Mouse (Mus musculus): ENCODE data around the gene Rbm4.
"Not testable (repeated sequence)": the region's sequence is repeated elsewhere in the genome, so short reads cannot be mapped to it uniquely, and the experiment has no call there.

Rbm4 gene

DNA sequence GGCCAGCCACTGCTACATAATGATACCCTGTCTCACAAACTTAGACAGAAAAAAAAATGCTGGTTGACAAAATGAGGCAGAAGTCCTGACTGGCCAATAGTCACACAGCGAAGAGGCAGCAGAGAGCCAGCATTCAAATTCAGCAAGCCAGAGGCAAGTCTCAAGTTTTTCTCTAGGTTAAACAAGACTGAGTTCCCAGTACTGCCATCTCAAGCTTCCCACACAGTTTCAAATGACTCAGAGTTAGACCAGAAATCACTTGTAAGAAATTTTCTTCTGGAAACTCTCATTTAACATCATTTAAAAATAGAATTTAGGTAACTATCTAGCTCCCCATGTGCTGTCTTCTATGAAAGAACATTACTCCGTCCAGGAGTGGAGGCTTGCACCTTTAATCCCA lies 4.1 kb upstream of the Rbm4 start:
- no peak for DNase-seq (ENCODE audit: low spot score in 2 of 2)

DNA sequence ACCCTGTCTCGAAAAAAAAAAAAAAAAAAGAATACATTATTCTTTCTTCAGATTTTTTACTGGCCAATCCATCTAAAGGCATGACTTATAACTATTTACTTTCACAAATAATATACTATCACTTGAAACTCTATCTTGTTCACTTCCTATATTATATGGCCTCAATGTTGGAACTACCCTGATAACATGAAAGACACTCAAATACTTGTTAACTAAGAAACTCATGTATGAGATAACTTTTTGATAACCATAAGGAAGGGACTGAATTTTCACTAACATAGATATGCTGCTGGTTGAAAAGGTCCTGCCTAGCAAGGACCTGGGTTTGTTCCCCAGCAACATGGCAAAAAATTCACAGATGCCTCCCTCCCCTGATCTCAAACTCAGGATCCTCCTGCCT lies 2.2 kb upstream of the Rbm4 start:
- DNase-seq (ENCODE audit: low spot score in 2 of 2): no peak

DNA sequence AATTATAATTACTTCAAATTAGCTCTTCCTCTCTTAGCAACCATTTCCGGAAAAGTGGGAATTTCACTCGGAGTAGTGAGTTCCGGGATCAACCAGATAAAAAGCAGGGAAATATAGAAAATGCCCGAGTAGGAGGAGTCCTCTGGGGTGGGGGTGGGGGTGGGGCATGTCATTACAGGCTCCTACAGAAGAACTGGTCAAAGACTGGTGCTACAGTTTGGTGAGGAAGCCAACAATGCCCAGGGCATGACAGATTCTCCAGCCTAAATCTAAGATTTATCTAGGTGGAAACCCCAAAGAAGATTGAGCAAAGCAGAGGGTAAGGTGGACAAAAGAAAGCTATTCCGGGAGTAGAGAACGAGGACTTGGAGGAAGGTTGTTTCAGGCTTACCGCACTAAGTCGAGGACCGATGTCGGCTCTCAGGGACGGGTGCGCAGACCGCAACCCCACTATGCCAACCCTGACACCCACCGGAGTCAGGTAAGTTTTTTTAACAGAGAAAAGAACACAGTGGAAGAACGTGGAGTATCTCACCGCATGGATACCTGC lies 345 bp downstream of the Rbm4 start:
- no peak for DNase-seq (ENCODE audit: low spot score in 2 of 2)

DNA sequence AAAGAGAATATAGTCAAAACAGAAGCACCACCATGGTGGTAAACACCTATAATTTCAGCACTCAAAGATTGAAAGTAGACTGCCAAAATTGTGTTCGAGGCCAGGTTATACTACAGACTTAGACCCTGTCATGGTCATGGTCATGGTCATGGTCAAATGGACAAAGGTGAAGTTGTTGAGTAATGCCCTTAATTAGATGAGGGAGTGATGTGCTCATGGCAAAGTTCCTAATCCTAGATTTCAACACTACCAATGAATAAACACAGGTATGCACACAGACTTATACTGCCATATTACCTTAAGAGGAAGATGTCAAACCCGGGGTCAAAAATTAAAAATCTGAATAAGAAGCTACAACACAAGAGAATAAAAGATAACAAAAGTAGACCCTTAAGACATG lies 7.4 kb downstream of the Rbm4 start:
- no peak for DNase-seq (ENCODE audit: low spot score in 2 of 2)

DNA sequence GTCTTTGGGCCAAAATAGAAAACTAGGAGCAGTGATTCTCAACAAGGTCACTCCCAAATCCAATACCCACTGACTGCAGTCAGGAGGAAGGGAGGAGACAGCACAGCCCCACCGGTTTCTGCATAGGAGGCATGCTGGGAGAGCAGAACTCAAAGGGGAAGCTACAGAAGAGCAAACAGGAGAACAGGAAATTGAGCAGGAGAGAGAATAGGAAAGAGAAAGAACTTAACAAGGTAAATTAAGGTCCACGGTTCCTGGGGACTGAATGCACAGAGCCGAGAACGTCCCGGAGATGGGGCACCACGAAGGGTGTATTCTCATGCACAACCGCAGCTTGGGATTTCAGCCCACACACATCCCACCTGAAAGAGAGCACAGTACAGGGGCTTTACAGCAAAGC lies 8.5 kb downstream of the Rbm4 start:
- DNase-seq (ENCODE audit: low spot score in 2 of 2): no peak

DNA sequence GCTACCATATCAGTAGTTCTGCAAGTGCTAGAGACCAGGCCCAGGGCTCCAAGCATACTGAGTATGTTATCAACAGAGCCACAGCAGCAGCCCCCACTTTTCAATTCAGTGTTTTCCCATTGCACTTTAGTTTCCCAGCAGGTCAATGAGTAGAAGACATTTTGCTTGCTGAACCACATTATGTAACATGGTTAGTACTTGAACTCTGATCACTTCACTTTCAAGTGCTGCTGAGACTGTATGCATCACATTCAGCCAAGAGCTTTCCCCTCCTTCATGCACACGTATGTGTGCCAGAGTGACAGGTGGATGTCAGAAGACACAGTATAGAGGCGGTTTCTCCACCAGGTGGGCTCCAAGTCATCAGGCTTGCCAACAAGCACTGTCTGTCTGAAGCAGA lies 10.8 kb downstream of the Rbm4 start:
- no peak for DNase-seq (ENCODE audit: low spot score in 2 of 2)

DNA sequence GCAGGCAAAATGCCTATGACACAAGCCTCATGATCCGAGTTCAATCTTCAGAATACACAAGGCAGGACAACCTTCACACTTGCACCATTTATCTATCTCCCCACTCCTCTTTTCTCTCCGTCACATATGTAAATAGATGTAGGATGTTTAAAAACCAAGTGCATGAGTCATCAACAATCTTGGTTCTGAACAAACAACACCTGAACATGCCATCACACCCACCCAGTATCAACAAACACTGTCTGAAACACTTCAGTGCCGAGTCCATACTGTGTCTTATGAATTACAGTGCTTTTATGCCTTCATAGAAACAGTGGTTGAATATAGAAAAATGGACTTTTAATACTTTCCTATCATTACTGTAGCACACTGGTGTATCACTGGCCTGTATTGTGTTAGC lies 20.9 kb downstream of the Rbm4 start:
- DNase-seq (ENCODE audit: low spot score in 2 of 2): no peak

DNA sequence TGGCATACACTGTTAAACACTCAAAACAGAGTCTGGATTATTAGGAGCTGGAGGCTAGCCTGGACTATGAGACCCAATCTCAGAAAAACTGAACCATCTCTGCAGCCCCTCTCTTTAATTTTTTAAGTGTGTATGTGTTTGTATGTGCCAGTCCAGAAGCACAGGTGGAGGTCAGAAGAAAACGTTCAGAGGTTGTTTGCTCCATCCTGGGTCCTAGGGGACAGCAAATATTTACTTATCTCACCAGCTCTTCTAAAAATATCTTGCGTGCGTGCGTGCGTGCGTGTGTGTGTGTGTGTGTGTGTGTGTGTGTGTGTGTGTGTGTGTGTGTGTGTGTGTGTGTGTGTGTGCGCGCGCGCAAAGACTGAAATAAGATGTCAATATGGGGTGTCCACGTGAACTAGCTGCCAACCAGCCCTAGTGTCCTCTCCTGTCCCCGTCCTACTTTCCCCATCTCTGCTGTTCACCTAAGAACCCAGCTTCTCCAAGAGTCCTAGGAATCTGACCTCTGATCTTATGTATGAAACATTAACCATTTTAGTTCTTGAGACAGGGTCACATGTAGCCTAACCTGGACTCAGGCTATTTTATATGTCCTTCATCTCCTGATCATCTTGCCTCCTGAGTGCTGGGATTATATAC lies 26.1 kb downstream of the Rbm4 start:
- DNase-seq (ENCODE audit: low spot score in 2 of 2): no peak

DNA sequence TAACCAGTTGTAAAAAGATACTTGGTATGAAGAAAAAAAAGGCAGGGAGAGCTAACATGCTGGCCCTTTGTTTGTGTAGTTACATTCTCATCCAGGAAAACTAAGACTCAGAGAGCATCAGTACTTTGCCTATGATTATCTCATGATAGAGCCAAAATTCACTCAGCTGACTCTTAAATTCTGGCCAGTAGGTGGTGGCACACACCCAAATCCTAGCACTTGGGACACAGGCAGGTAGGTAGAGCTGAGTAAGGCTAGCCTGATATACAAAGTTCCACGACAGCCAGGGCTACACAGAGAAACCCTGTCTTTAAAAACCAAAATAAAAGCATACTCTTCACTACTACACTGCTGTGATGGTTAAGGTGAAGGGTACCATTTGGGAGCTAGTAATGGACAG lies 30.8 kb downstream of the Rbm4 start:
- no peak for DNase-seq (ENCODE audit: low spot score in 2 of 2)

DNA sequence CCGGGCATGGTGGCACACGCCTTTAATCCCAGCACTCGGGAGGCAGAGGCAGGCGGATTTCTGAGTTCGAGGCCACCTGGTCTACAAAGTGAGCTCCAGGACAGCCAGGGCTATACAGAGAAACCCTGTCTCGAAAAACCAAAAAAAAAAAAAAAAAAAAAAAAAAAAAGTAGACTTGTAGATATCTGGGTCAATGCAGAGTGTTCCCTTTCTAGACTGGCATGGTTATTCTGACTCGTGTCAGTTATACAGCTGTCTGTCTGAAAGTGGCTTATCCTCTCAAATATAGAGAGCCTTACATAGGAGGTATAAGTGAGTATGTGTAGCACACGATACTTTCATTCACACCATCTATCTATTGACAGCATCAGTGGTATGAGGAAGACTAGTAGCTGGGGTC lies 33.2 kb downstream of the Rbm4 start:
- not testable (repeated sequence) for DNase-seq (ENCODE audit: low spot score in 2 of 2)

DNA sequence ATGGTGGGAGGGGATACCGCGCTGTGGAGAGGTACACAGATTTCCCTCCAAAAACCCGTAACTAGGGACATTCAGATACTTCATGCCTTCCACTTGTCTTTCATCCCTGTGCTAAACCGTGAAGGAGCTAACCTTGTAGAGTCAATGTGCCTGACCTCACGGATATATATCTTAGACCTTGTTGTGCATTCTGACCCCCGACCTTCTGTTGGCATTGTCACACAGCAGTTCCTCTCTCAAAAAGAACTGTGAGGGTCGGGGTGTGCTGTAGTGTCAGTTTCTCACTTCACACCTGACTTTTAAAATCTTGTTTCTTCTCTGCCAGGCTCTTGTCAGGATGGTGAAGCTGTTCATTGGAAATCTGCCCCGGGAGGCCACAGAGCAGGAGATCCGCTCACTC lies 36.8 kb downstream of the Rbm4 start:
- DNase-seq (ENCODE audit: low spot score in 2 of 2): no peak

DNA sequence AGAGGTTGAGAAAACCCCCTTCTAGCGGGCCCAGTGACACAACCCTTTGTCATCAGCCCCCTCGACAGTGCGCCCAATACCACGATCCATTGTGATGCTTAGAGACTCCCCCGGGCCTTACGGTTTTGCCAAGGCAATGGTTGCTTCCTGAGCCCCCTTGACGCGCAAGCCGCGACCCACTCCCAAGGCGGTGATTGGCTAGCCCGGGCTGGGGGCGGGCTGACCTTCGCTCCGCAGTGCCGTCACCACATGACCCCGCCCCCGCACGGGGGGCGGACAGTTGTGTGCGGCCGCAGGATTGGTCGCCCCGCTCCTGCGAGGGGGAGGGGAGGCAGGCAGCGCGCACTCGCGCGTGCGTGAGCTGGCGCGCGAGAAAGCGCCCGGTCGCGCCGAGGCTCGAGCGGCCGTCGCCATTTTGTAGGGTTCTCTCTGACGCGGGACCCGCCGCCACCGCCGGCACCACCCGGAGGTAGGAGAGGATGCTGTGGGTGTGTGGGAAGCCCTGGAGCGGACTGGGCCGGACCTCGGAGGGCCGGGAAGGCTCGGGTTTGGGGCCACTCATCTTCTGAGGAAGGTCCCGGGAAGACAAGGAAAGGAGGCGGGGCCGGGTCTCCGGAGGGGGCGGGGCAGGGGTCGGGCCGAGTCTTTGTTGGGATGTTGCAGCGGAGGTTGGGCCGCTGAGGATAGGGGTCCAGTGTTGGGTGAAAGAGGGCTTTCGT lies 37.3 kb downstream of the Rbm4 start, which contains the start of gene Rbm4b:
TSS of gene Rbm4b (plus strand) at position 305 of the 719 bp plus-strand sequence.
- DNase-seq (ENCODE audit: low spot score in 2 of 2): peak; percentile 96 to 97

DNA sequence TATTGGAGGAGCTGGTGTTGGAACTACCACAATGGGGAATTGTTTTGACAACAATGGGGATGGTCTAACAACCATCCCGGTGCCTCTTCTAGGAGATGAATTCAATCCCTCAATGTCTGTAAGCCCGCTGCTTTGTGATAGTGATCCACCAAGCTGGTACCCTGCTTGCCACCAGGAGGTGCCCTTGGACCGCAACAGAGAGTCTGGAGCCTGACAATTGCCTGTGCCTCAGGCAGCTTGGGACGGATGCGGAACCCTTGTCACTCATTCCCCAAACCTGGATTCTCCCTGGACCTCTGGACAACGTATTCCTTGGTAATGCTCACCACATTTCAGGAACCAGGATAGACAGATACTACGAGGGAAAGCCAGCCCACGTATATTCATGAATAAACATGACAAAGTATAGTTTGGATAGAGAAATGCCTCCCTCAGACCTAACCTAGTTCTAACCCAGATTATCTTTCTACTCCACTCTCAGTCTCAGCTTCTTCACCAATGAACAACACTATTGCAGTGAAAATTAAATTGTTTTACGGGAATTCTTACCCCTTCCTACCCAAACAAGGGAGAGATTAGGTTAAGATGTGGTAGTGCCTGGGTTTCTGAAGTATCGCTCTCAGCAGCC lies 38.0 kb downstream of the Rbm4 start:
- DNase-seq (ENCODE audit: low spot score in 2 of 2): peak; percentile 77 to 85

DNA sequence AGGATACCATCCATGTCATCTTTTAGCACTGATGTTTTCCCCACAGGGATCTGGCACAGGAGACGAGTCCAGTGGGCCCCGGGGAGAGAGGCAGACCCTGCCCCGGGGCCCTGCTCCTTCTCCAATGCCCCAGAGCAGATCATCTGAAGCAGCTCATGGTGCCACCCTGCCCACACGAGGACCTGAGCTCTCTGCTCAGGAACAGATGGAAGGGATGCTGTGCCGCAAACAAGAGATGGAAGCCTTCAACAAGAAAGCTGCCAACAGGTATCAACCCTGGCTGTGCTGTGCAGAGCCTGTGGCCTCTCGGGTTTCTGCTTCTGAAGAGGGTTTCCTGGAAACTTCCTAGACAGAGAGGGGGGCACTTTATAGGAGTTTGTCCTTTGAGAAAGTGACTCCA lies 43.7 kb downstream of the Rbm4 start:
- peak in 1 of 2 experiments; percentile 29 for DNase-seq (ENCODE audit: low spot score in 2 of 2)

DNA sequence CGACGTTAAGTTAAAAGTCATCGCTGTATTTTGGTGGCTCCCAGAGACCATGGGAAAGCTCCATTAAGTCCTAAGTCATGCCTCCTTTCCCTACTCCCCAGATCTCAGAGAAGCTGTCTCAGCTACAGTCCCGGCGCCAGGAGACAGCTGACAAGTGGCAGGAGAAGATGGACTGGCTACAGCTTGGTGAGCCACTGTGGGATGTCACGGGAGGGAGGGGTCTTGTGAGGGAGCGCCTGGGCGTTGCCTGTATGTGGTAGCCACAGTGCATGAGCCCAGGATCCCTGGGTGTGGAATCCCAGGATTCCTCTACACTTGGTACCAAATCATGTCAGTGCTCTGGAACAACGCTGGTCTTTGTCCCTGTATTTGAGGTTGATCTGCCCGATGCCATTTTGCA lies 45.2 kb downstream of the Rbm4 start:
- DNase-seq (ENCODE audit: low spot score in 2 of 2): peak in 1 of 2 experiments; percentile 53

DNA sequence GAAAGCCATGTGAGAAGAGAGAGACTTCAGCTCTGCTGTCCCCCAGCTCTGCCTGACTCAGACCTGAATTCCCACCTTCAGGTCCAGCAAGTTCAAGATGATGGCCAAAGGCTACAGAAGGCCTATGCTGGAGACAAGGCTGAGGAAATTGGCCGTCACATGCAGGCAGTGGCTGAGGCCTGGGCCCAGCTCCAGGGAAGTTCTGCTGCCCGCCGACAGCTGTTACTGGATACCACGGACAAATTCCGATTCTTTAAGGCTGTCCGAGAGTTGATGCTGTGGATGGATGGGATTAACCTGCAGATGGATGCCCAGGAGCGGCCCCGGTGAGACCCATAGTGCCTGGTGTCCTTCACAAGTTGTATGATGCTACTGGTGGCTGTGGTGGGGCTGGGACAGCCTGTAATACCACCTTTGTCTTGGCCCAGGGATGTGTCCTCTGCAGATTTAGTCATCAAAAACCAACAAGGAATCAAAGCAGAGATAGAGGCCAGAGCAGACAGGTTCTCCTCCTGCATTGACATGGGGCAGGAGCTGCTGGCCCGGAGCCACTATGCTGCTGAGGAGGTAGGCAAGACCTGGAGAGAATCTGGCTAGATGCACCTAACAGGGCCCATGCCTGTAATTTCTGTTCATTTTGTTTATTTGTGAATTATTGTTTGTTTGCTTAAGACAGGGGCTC lies 45.9 kb downstream of the Rbm4 start:
- DNase-seq (ENCODE audit: low spot score in 2 of 2): peak in 1 of 2 experiments; percentile 54

DNA sequence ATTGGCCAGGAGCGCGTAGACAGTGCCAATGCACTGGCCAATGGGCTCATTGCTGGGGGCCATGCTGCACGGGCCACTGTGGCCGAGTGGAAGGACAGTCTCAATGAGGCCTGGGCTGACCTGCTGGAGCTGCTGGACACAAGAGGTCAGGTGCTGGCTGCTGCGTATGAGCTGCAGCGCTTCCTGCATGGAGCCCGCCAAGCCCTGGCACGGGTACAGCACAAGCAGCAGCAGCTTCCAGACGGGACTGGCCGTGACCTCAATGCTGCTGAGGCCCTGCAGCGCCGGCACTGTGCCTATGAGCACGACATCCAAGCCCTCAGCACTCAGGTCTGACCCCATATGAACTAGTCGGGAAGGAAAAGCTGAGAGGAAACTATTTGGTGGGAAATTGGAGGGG lies 47.1 kb downstream of the Rbm4 start:
- DNase-seq (ENCODE audit: low spot score in 2 of 2): peak in 1 of 2 experiments; percentile 57

DNA sequence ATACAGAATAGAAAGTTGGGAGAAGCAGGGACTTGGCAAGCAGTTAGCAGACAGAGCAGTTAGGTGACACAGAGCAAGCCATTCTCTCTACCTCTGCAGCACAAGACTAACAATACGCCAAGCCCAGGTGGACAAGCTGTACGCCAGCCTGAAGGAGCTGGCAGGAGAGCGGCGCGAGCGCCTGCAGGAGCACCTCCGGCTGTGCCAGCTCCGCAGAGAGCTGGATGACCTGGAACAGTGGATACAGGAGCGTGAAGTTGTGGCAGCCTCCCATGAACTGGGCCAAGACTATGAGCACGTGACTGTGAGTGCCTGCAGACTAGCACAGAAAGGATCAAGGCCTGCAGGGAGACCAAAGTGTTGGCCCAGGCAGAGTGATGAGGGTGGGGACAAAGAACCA lies 48.0 kb downstream of the Rbm4 start:
- DNase-seq (ENCODE audit: low spot score in 2 of 2): peak in 1 of 2 experiments; percentile 53

DNA sequence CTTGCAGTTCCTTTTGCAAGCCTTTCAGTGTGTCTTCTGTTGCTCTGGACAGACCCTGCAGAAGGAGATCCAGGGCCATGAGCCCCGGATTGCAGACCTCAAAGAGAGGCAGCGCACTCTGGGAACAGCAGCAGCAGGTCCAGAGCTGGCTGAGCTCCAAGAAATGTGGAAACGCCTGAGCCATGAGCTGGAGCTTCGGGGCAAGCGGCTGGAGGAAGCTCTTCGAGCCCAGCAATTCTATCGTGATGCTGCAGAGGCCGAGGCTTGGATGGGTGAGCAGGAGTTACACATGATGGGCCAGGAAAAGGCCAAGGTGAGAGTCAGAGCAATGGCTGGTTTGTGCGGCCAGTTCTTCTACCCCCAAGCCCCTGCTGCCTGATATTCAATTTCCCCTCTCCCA lies 48.6 kb downstream of the Rbm4 start:
- peak in 1 of 2 experiments; percentile 61 for DNase-seq (ENCODE audit: low spot score in 2 of 2)

DNA sequence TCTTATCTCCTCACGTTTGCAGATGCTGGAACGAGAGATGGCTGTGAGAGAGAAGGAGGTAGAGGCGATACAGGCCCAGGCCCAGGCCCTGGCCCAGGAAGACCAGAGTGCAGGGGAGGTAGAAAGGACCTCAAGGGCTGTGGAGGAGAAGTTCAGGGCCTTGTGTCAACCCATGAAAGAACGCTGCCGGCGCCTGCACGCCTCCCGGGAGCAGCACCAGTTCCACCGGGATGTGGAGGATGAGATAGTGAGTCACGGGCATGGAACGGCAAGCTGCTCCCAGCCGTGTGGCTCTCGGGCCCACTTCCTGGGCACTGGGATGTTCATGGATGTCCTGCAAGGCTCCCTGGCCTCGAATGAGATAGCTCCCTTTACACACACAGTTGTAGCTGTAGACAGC lies 49.7 kb downstream of the Rbm4 start:
- DNase-seq (ENCODE audit: low spot score in 2 of 2): peak in 1 of 2 experiments; percentile 55

DNA sequence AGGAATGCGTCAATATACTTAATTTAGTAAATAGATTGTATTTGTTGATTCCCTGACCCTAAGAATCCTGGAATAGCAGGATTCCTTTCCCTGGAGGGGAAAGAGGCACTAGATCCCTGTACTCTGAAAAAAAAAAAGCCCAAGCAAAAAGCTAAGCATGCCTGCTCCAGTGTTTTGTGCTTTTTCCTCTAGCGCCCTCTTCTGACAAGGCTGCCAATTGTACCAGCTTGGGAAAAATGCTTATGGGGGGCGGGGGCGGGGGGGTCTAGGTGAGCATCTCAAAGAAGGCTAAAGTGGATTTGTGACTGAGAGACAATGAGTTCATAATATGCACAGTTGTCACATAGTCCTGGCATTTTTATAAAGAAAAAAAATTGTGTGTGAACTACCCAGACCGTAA lies 50.2 kb downstream of the Rbm4 start:
- DNase-seq (ENCODE audit: low spot score in 2 of 2): peak in 1 of 2 experiments; percentile 52

DNA sequence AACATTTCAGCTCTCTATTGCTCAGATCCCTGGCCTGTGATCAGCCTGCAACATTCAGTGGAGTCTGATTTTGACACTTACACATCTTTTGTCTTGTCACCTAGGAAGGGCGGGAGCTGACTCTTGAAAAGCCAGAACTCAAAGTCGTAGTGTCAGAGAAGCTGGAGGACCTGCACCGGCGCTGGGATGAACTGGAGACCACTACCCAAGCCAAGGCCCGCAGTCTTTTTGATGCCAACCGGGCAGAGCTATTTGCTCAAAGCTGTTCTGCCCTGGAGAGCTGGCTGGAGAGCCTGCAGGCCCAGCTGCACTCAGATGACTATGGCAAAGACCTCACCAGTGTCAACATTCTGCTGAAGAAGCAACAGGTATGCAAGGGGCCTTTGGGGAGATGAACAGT lies 51.5 kb downstream of the Rbm4 start:
- DNase-seq (ENCODE audit: low spot score in 2 of 2): peak in 1 of 2 experiments; percentile 53

All from urinary bladder, postnatal 4 days (tissue).